Mouse (Mus musculus) small intestine, adult 2 months (tissue): Measurements from ENCODE around the gene Slc4a1.

Experiments
- CTCF ChIP-seq: fragments of 200-500 bp; IDR thresholded peaks from 2 replicates; pipeline ENCODE4 v1.5.1; 2012; ENCODE audit warnings: low read depth, mild to moderate bottlenecking, control low read depth, inconsistent platforms, low read length, moderate library complexity, mixed read lengths; ENCODE audit not compliant: insufficient replicate concordance, insufficient read length; ENCODE audit errors: extremely low read depth
- POLR2A ChIP-seq: fragments of 200-500 bp; IDR thresholded peaks from 2 replicates; pipeline ENCODE4 v1.6.1; 2012; ENCODE audit warnings: low read depth, mild to moderate bottlenecking, control low read depth, inconsistent platforms, low read length, moderate library complexity

GRCm38 (mm10) chr11:102373646-102374045, 7.6 kb upstream of the Slc4a1 start:
- no peak for TF ChIP-seq CTCF
- no peak for TF ChIP-seq POLR2A
